Mouse (Mus musculus) C2C12 (cell line): Measurements from ENCODE around the gene Glyctk. TPM values are rescaled to one million over a fixed set of nuclear protein-coding genes. Genes with fewer than 3 reads are reported as not detected.

ENCODE experiments used
- H3K27me3 ChIP-seq: one replicate; pipeline ENCODE4 v1.6.1; 2011; ENCODE audit not compliant: control insufficient read depth, insufficient read depth, insufficient read length
- H3K36me3 ChIP-seq: one replicate; pipeline ENCODE4 v1.6.1; 2011; ENCODE audit not compliant: control insufficient read depth, insufficient read depth
- H3K4me3 ChIP-seq: one replicate; pipeline ENCODE4 v1.5.1; 2011; ENCODE audit warnings: mild to moderate bottlenecking, control low read depth; ENCODE audit not compliant: poor library complexity, insufficient read depth, severe bottlenecking
- H3K79me2 ChIP-seq: one replicate; pipeline ENCODE4 v1.6.1; 2011; ENCODE audit not compliant: control insufficient read depth, insufficient read depth
- H3K79me3 ChIP-seq: one replicate; pipeline ENCODE4 v1.6.1; 2011; ENCODE audit warnings: low read depth, control low read depth
- H3ac ChIP-seq: one replicate; pipeline ENCODE3; 2011; ENCODE audit warnings: low read depth; ENCODE audit not compliant: control insufficient read depth, insufficient read length
- CEBPB ChIP-seq: IDR thresholded peaks from one replicate; pipeline ENCODE4 v1.6.1; 2011; ENCODE audit warnings: low read depth, mild to moderate bottlenecking, control low read depth, moderate library complexity
- CTCF ChIP-seq: IDR thresholded peaks from one replicate; pipeline ENCODE4 v1.5.1; 2011; ENCODE audit not compliant: control insufficient read depth, insufficient read depth, insufficient read length
- FOSL1 ChIP-seq: IDR thresholded peaks from one replicate; pipeline ENCODE4 v1.8.0; 2011; ENCODE audit warnings: mild to moderate bottlenecking, low read length; ENCODE audit not compliant: poor library complexity, insufficient read depth, severe bottlenecking
- MAX ChIP-seq: IDR thresholded peaks from one replicate; pipeline ENCODE4 v1.6.1; 2011; ENCODE audit warnings: mild to moderate bottlenecking, control low read depth
- MYOD1 ChIP-seq: IDR thresholded peaks from one replicate; pipeline ENCODE4 v1.6.1; 2011; ENCODE audit warnings: low read depth; ENCODE audit not compliant: control insufficient read depth, insufficient read length
- MYOG ChIP-seq: IDR thresholded peaks from one replicate; pipeline ENCODE4 v1.6.1; 2011; ENCODE audit not compliant: control insufficient read depth, insufficient read length; ENCODE audit errors: extremely low read depth
- USF1 ChIP-seq: IDR thresholded peaks from one replicate; pipeline ENCODE4 v1.6.1; 2011; ENCODE audit warnings: low read depth, mild to moderate bottlenecking, control low read depth, moderate library complexity
- polyA plus RNA-seq: library from polyadenylated mRNA; unstranded; fragments of >200 nt; fragmentation: generic; extraction: Trizol; gene quantifications from one replicate; pipeline ENCODE4 v1.2.1, GENCODE M21; 2012; ENCODE audit warnings: missing spikeins

Glyctk gene
- polyA plus RNA-seq, 1 experiment: 1.4 TPM

DNA sequence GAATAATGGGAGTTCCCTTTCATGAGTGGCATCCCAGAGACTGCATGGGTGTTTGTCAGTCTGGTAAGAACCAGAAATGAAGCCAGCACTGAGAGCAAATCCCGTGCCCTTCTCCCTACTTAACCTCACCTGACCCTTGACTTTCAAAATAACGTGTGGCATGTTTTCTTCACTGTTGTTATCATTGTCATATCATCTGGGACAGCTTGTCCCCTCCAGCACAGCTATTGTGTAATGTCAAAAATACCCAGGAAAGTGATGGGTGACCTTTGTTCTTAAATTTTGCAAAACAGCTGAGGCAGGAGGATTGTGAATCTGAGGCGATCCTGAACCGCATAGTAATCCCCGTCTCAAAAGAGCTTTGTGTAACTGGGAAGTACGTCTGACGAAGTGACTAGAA, 27.7 kb downstream of the Glyctk start:
- Histone ChIP-seq H3K79me3 (no peaks in the 10 kb centered on the region), H3K27me3 (peaks cover 3% of the 10 kb centered on the region), H3K36me3 (no peaks in the 10 kb centered on the region), H3K79me2 (no peaks in the 10 kb centered on the region), H3ac (no peak overlapping the region), H3K4me3 (no peak overlapping the region)
- TF ChIP-seq MAX (no peak), FOSL1 (no peak), CEBPB (no peak), MYOD1 (no peak), USF1 (no peak), MYOG (no peak), CTCF (no peak)

DNA sequence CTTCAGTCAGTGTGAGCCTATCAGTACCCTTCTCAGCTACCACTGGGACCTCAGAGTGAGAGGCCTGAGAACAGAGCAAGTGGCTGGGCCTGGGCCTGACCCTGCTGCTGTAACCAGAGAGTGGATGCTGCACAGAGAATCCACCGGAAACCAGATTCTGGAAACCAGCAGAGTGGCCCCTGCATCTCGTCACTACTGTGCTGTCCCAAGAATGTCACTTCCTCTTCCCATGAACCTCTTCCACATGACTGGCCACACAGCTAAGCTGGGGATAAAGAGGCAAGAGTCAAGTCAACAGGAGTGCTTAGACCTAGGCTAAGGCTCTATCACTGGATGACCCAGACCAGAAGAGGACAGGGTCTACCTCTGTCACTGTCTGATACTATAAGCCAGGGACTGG, 28.9 kb downstream of the Glyctk start:
- H3K4me3 ChIP-seq: no peak overlapping the region
- TF ChIP-seq MAX: no peak
- no peak for TF ChIP-seq CEBPB
- no peak for TF ChIP-seq FOSL1
- no peaks in the 10 kb centered on the region for H3K79me2 ChIP-seq
- H3K36me3 ChIP-seq: no peaks in the 10 kb centered on the region
- no peaks in the 10 kb centered on the region for H3K79me3 ChIP-seq
- H3K27me3 ChIP-seq: peaks cover 3% of the 10 kb centered on the region
- H3ac ChIP-seq: no peak overlapping the region

- Histone ChIP-seq H3ac (no peak overlapping the region), H3K79me3 (no peaks in the 10 kb centered on the region), H3K27me3 (no peaks in the 10 kb centered on the region), H3K4me3 (no peak overlapping the region), H3K36me3 (no peaks in the 10 kb centered on the region), H3K79me2 (no peaks in the 10 kb centered on the region)
- TF ChIP-seq MYOD1 (no peak), MYOG (no peak), FOSL1 (no peak), CEBPB (no peak), USF1 (no peak), MAX (no peak), CTCF (no peak)
These were observed 31.1 kb downstream of the Glyctk start for GRCm38 (mm10) chr9:106126786-106127251.

DNA sequence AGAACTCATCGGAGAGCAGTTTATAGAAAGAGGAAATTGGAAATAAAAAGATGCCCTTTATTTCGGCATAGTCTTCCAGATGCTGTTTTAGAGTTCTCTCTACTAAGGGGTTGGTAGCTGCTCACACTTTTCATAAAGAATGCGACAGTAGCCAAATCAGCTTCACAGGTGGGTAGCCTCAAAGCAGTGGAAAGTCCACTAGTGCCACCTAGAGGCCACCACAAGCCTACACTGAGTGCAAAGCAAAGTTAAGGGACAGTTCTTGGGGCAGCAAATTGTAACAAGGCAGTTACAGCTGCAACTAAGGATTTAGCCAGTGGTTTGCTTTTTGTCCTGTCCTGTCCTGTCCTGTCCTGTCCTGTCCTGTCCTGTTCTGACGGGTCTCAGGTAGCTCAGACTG, 34.3 kb downstream of the Glyctk start:
- peaks cover 6% of the 10 kb centered on the region for H3K27me3 ChIP-seq
- TF ChIP-seq MAX (no peak), FOSL1 (no peak), CTCF (no peak), MYOD1 (no peak), CEBPB (no peak), MYOG (no peak), USF1 (no peak)

GRCm38 (mm10) chr9:106119075-106119474, 38.9 kb downstream of the Glyctk start:
- H3K79me3 ChIP-seq: no peaks in the 10 kb centered on the region
- no peaks in the 10 kb centered on the region for H3K79me2 ChIP-seq
- H3K4me3 ChIP-seq: no peak overlapping the region
- no peak for TF ChIP-seq MYOG
- no peak for TF ChIP-seq MYOD1
- no peak for TF ChIP-seq CTCF
- no peak for TF ChIP-seq FOSL1
- no peak for TF ChIP-seq CEBPB
- no peak for TF ChIP-seq MAX
- no peak for TF ChIP-seq USF1
- H3K27me3 ChIP-seq: peaks cover 26% of the 10 kb centered on the region
- no peak overlapping the region for H3ac ChIP-seq
- no peaks in the 10 kb centered on the region for H3K36me3 ChIP-seq

More for the DNA sequence above, 34.3 kb downstream of the Glyctk start:
- Histone ChIP-seq H3K36me3 (no peaks in the 10 kb centered on the region), H3K79me3 (no peaks in the 10 kb centered on the region), H3ac (no peak overlapping the region), H3K79me2 (no peaks in the 10 kb centered on the region), H3K4me3 (no peak overlapping the region)

GRCm38 (mm10) chr9:106115801-106116424, 42.0 kb downstream of the Glyctk start:
- H3K36me3 ChIP-seq: no peaks in the 10 kb centered on the region
- no peaks in the 10 kb centered on the region for H3K79me2 ChIP-seq
- no peak overlapping the region for H3ac ChIP-seq
- no peak overlapping the region for H3K4me3 ChIP-seq
- TF ChIP-seq MYOG: no peak
- TF ChIP-seq CEBPB: no peak
- no peak for TF ChIP-seq USF1
- H3K27me3 ChIP-seq: peaks cover 21% of the 10 kb centered on the region
- no peaks in the 10 kb centered on the region for H3K79me3 ChIP-seq
